In genomic region chr5:32350551-32351256, GRCm38 (mm10) we compare ENCODE assay signal across 13 mouse cellular contexts.
DNase-seq lines count a peak whose midpoint lies in the region; ATAC-seq and TF ChIP-seq lines count a peak whose summit lies in the region.
"Had no signal": no experiment of that assay in that cellular context is flagged by ENCODE, and none has a peak within 500 bp of the region (broad histone marks: within the 10 kb centered on the region; RNA-seq: fewer than 3 reads in every experiment).

No protein-coding gene starts in this region.

- H3K36me3 ChIP-seq in lung, embryonic 15.5 days, result no peaks in the 10 kb centered on the region
- H3K36me3 ChIP-seq in midbrain, embryonic 14.5 days (ENCODE audit: control insufficient read depth, insufficient read depth, low read length), result no peaks in the 10 kb centered on the region
- H3K36me3 ChIP-seq: G1E had no signal

- no peak overlapping the region for H3K9ac ChIP-seq in lung, embryonic 15.5 days
- no peak overlapping the region for H3K9ac ChIP-seq in midbrain, embryonic 14.5 days (replicated peaks; ENCODE audit: low read length)
- H3K9ac ChIP-seq: hindbrain, embryonic 14.5 days had no signal

- H3K27ac ChIP-seq in lung, embryonic 15.5 days, result peak overlapping the region; percentile 32; the same call in 1 of the 2 replicates
- H3K27ac ChIP-seq in midbrain, embryonic 14.5 days (replicated peaks; ENCODE audit: low read depth, low read length), result no peak overlapping the region
- H3K27ac ChIP-seq: hindbrain, embryonic 14.5 days had no signal

- no peak overlapping the region for H3K4me2 ChIP-seq in lung, embryonic 15.5 days
- H3K4me2 ChIP-seq in midbrain, embryonic 14.5 days (ENCODE audit: low read length), result no peak overlapping the region
- H3K4me2 ChIP-seq: hindbrain, embryonic 14.5 days; liver, embryonic 11.5 days had no signal

- H3K9me3 ChIP-seq in lung, embryonic 15.5 days, result no peaks in the 10 kb centered on the region
- no peaks in the 10 kb centered on the region for H3K9me3 ChIP-seq in midbrain, embryonic 14.5 days (ENCODE audit: control insufficient read depth, low read length)
- H3K9me3 ChIP-seq: G1E had no signal

- peak; percentile 29 for DNase-seq in adrenal gland, adult 8-10 months
- no peak for DNase-seq in adrenal gland, postnatal 4 days (ENCODE audit: low spot score in 2 of 2)
- peak; percentile 33 for DNase-seq in lung, adult 2 months
- DNase-seq in lung, postnatal 4 days, result no peak
- DNase-seq in midbrain, embryonic 14.5 days, result no peak
- DNase-seq in right cerebral cortex, adult 18-20 months, result no peak
- DNase-seq: cerebellum, adult 11 months had no signal

- peaks cover 28% of the 10 kb centered on the region for H3K4me1 ChIP-seq in lung, adult 2 months (ENCODE audit: control insufficient read depth, insufficient read depth, low read length)
- H3K4me1 ChIP-seq in lung, embryonic 15.5 days, result peaks cover 51% of the 10 kb centered on the region
- no peaks in the 10 kb centered on the region for H3K4me1 ChIP-seq in midbrain, embryonic 14.5 days (ENCODE audit: control insufficient read depth, insufficient read depth, low read length)

- TF ChIP-seq POLR2A in lung, adult 2 months (IDR thresholded peaks at IDR 0.05; ENCODE audit: borderline replicate concordance, extremely low read depth, low read depth, low read length), result no peak

- no peak overlapping the region for H3K4me3 ChIP-seq in lung, adult 2 months (replicated peaks; ENCODE audit: extremely low read depth, low read depth, low read length)
- no peak overlapping the region for H3K4me3 ChIP-seq in lung, embryonic 15.5 days
- no peak overlapping the region for H3K4me3 ChIP-seq in midbrain, embryonic 14.5 days (replicated peaks; ENCODE audit: low read depth, low read length)

- no peak for TF ChIP-seq CTCF in lung, adult 2 months (IDR thresholded peaks at IDR 0.05; ENCODE audit: insufficient read depth, low read length)

- 46% methylated on average over 3 of the region's 3 CpGs for WGBS in lung, adult 2 months
- 61% methylated on average over 3 of the region's 3 CpGs for WGBS in lung, embryonic 15.5 days
- WGBS in midbrain, embryonic 14.5 days, result 84% methylated on average over 3 of the region's 3 CpGs

- ATAC-seq in lung, embryonic 15.5 days (ENCODE audit: borderline replicate concordance, extremely low read depth, low FRiP score, low TSS enrichment), result no peak
- no peak for ATAC-seq in midbrain, embryonic 14.5 days (ENCODE audit: low FRiP score, low TSS enrichment)
- ATAC-seq in CD4-positive, CD25-positive, alpha-beta regulatory T cell, adult 4 months, result no peak
- ATAC-seq: activated CD4-positive, CD25-positive, alpha-beta regulatory T cell, adult 4 months had no signal

- H3K27me3 ChIP-seq in lung, embryonic 15.5 days, result no peaks in the 10 kb centered on the region
- H3K27me3 ChIP-seq in midbrain, embryonic 14.5 days (ENCODE audit: control insufficient read depth, insufficient read depth, low read length), result no peaks in the 10 kb centered on the region

Comparison
In these comparisons a context has a peak if more than half of its experiments do, and no peak if none do; other contexts are left out.
1. DNase-seq: peak in adrenal gland, adult 8-10 months (single experiment) and lung, adult 2 months (single experiment); none in adrenal gland, postnatal 4 days (0 of 2), lung, postnatal 4 days (0 of 2), midbrain, embryonic 14.5 days (single experiment) and right cerebral cortex, adult 18-20 months (single experiment).